Mouse (Mus musculus): Measurements from ENCODE around the gene Kcnj1. TPM values are rescaled to one million over a fixed set of nuclear protein-coding genes. Genes with fewer than 3 reads are reported as not detected.

Kcnj1 gene
- polyA plus RNA-seq, 1 experiment from 2014 or later: not detected

GRCm38 (mm10) chr9:32434241-32435213, 62.2 kb downstream of the Kcnj1 start:
- H3K27ac ChIP-seq: no peak overlapping the region
- 73% methylated on average over 19 of the region's 19 CpGs for WGBS

GRCm38 (mm10) chr9:32443115-32443514, 70.8 kb downstream of the Kcnj1 start:
- Histone ChIP-seq H3K9me3 (no peaks in the 10 kb centered on the region), H3K36me3 (peaks cover 12% of the 10 kb centered on the region), H3K27me3 (ENCODE audit: insufficient read depth, poor library complexity, severe bottlenecking) (no peaks in the 10 kb centered on the region), H3K4me1 (0 out of 2 replicates have a peak, but pooled peaks cover 10% of the 10 kb centered on the region), H3K4me3 (no peak overlapping the region), H3K27ac (0 out of 2 replicates have a peak overlapping the region, but pooled peaks have one; percentile 63)
- DNase-seq (ENCODE audit: low spot score): no peak
- 71% methylated on average over 3 of the region's 3 CpGs for WGBS

More at GRCm38 (mm10) chr9:32434241-32435213, 62.2 kb downstream of the Kcnj1 start:
- Histone ChIP-seq H3K36me3 (peaks cover 4% of the 10 kb centered on the region; the same call in 1 of the 2 replicates), H3K27me3 (ENCODE audit: insufficient read depth, poor library complexity, severe bottlenecking) (no peaks in the 10 kb centered on the region), H3K4me1 (peaks cover 7% of the 10 kb centered on the region; the same call in 1 of the 2 replicates), H3K9me3 (no peaks in the 10 kb centered on the region), H3K4me3 (no peak overlapping the region)
- no peak for DNase-seq (ENCODE audit: low spot score)

GRCm38 (mm10) chr9:32443817-32444216, 71.5 kb downstream of the Kcnj1 start:
- no peak for DNase-seq (ENCODE audit: low spot score)
- H3K27ac ChIP-seq: peak overlapping the region; percentile 73; the same call in 1 of the 2 replicates

GRCm38 (mm10) chr9:32444453-32445201, 72.3 kb downstream of the Kcnj1 start:
- no peaks in the 10 kb centered on the region for H3K27me3 ChIP-seq (ENCODE audit: insufficient read depth, poor library complexity, severe bottlenecking)
- H3K36me3 ChIP-seq: peaks cover 12% of the 10 kb centered on the region
- peak overlapping the region; percentile 73 for H3K27ac ChIP-seq
- H3K4me1 ChIP-seq: 0 out of 2 replicates have a peak, but pooled peaks cover 10% of the 10 kb centered on the region
- 59% methylated on average over 6 of the region's 6 CpGs for WGBS
- no peak overlapping the region for H3K4me3 ChIP-seq
- no peak for DNase-seq (ENCODE audit: low spot score)
- no peaks in the 10 kb centered on the region for H3K9me3 ChIP-seq

More at GRCm38 (mm10) chr9:32443817-32444216, 71.5 kb downstream of the Kcnj1 start:
- H3K9me3 ChIP-seq: no peaks in the 10 kb centered on the region
- no peak overlapping the region for H3K4me3 ChIP-seq
- WGBS: 48% methylated on average over 6 of the region's 6 CpGs
- H3K4me1 ChIP-seq: 0 out of 2 replicates have a peak, but pooled peaks cover 10% of the 10 kb centered on the region
- peaks cover 12% of the 10 kb centered on the region for H3K36me3 ChIP-seq
- no peaks in the 10 kb centered on the region for H3K27me3 ChIP-seq (ENCODE audit: insufficient read depth, poor library complexity, severe bottlenecking)

GRCm38 (mm10) chr9:32445789-32446188, 73.5 kb downstream of the Kcnj1 start:
- H3K27me3 ChIP-seq (ENCODE audit: insufficient read depth, poor library complexity, severe bottlenecking): no peaks in the 10 kb centered on the region
- H3K4me1 ChIP-seq: 0 out of 2 replicates have a peak, but pooled peaks cover 10% of the 10 kb centered on the region
- H3K4me3 ChIP-seq: no peak overlapping the region
- no peaks in the 10 kb centered on the region for H3K9me3 ChIP-seq
- no peak for DNase-seq (ENCODE audit: low spot score)
- 55% methylated on average over 3 of the region's 3 CpGs for WGBS
- no peak overlapping the region for H3K27ac ChIP-seq
- peaks cover 10% of the 10 kb centered on the region for H3K36me3 ChIP-seq

GRCm38 (mm10) chr9:32448766-32449165, 76.5 kb downstream of the Kcnj1 start:
- no peaks in the 10 kb centered on the region for H3K9me3 ChIP-seq
- no peak overlapping the region for H3K4me3 ChIP-seq
- WGBS: 77% methylated on average over 5 of the region's 5 CpGs
- 0 out of 2 replicates have a peak, but pooled peaks cover 10% of the 10 kb centered on the region for H3K4me1 ChIP-seq
- no peaks in the 10 kb centered on the region for H3K27me3 ChIP-seq (ENCODE audit: insufficient read depth, poor library complexity, severe bottlenecking)
- DNase-seq (ENCODE audit: low spot score): no peak
- no peaks in the 10 kb centered on the region for H3K36me3 ChIP-seq
- H3K27ac ChIP-seq: no peak overlapping the region

Other genes starting within 250 kb of the Kcnj1 start
- gene Kcnj5, start 28.1 kb upstream of the Kcnj1 start, polyA plus RNA-seq (2016; fragmentation: Nextera tagmentation; extraction: Ambion mirVana): 24.1 and 40.0 TPM in 2 replicates
- gene Fli1, start 170.4 kb downstream of the Kcnj1 start, polyA plus RNA-seq (2016; fragmentation: Nextera tagmentation; extraction: Ambion mirVana): 17.5 and 20.8 TPM in 2 replicates

Measured in heart, embryonic 10.5 days (tissue).